Mouse (Mus musculus): ENCODE measurements around the gene B4gat1.

The B4gat1 gene

DNA sequence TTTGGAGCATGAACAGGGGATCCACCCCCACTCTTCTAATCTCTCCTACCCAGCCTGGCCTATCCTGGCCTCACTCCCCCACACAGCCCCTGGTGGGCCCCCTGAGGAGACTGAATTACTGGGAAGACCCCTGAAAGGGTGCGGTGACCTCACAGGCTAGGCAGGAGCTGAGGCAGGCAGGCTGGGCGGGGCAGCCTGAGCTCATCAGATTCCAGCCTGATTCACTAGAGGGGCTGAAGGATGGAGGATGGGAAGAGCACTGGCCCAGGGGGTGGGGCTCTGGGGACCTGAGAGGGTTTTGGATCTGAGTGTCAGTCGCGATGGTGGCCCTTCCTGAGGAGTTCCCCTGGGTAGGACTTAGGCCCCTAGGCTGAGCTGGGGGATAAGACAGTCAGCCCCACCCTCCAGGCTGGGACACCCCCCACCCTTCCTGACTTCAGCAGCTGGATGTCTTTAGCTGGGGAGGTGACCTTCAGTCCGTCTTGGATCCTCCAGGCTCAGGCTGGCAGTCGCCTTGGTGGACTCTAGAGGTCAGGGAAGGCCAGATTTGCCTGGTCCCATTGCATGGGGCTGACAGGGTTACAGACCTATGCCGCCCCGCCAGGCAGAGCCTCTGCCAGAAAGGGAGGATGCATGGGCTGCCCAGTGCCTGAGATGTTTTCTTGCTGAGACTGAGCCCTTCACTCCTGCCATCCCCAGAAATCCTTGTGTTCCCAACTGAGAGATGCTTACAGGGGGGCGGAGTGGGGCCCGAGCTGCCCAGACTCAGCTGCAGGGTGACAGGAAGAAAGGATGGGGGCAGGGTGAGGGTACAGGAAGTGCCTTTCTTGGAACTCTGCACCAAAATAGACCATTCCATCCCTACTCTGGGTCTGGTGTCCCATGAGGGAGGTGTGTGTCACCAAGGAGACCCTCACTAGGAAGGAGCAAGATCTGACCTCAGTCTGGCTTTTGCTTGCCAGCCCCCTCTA, 20.5 kb downstream of the B4gat1 start:
- DNase-seq (ENCODE audit: low read depth, low spot score) = no peak

GRCm38 (mm10) chr19:5060365-5061330, 22.0 kb downstream of the B4gat1 start:
- DNase-seq (ENCODE audit: low read depth, low spot score) = no peak

DNA sequence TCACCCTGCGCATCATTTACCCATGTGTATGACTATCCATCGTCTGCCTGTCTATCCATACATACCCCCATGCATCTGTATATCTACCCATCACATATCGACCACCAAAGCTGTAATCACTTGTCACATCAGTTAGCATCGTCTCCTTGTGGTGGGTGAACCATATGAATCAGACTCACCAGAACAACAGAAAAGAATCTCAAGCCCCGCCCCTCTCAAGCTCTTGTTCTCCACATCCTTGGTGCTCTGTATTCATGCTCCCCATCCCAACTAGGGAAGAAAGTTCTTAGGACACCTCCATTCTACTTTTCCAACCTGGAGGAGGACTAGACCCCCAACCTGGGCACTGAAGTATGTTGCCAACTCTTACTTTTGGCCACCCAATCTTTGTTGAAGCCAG, 23.4 kb downstream of the B4gat1 start:
- DNase-seq (ENCODE audit: low read depth, low spot score) = no peak

DNA sequence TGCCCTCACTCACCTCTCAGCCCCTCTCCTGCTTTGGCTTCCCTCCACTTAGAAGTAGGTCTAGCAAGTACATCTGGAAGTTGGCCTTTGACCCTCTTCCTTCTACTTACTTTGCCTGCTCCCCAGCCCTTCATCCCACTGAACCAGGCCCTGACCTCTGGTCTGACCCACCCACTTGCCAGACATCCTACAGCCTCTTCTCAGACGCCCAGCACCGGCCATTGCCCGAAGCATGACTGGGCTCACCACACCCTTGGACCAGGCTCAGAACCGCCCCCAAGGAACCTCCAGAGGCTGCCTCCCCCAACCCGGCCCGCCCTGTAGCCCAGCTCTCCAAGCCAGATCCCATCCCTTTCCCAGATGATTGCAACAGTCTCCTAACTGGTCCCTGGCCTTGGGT, 23.8 kb downstream of the B4gat1 start:
- DNase-seq (ENCODE audit: low read depth, low spot score) = no peak

DNA sequence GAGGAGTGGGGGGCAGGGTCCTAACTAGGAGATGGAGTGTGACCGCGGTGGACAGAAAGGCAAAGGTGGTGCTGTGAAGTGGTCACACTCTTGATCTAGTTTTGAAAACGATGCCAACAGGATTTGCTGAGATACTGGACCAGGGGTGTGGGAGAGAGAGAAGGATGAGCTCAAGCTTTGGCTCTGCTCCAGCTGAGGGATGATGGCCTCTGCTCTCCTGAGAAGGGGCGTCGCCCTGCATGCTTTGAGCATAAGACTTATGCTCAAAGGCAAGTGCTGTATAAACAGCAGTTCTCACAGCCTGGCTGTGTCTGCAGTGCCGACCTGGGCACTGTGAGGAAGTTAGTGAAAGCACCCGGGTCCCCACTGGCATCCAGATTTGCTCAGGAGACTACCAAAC, 26.5 kb downstream of the B4gat1 start:
- no peak for DNase-seq (ENCODE audit: low read depth, low spot score)

DNA sequence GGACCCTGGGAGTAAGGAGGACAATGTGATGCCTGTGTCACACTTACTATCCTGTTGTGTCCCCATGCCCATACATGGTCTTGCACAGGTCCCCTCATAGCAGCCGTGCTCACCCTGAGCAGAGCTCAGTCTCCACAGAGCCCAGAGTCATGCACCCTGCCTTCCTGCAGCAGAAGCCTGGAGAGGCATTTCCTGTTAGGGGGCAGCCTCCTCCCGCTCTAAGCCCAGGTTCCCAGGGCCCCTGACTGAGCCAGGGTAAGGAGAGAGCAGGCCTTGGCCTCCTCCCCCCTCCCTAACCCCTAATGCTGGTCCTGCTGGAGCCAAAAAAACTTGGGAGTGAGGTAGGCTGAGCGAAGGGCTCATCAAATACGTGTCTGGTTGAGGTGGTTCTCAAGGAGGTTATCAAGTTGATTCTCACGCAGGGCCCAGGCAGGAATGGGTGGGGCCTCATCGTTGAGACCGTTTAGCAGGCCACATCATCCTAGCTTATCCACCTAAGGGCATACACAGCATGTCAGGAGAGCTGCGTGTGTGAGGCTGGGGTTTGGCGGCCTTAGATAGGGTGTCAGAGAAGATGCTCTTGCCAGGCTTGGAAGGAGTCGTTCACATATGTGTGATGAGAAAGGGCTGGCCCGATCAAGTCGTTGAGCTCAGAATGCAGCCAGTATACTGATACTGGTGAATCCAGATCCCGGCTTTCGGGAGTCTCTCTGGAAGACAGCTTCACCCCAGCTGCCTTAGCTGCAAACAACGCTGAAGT, 28.6 kb downstream of the B4gat1 start:
- no peak for DNase-seq (ENCODE audit: low read depth, low spot score)

DNA sequence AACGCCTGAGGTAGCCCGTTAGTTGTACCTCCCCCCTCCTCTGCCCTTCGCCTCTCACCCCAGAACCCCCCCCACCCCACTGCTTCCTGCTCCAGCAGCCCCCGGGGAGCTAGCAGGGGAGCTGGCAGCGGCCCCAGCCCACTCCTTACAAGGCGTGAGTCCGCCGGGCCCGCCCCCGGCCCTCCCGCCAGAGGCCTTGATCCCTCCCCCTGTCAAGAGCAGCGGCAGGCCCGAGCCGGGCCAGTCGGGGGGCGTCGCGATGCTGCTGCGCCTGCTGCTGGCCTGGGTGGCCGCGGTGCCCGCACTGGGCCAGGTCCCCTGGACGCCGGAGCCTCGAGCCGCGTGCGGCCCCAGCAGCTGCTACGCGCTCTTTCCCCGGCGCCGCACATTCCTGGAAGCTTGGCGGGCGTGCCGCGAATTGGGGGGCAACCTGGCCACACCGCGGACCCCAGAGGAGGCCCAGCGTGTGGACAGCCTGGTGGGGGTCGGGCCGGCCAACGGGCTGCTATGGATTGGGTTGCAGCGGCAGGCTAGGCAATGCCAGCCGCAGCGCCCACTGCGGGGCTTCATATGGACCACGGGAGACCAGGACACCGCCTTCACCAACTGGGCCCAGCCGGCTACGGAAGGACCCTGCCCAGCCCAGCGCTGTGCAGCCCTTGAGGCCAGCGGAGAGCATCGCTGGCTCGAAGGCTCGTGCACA, 29.4 kb downstream of the B4gat1 start, which contains the start of gene Cd248:
Gene Cd248, plus strand, starts transcription at position 212 of the 703 bp plus-strand sequence.
- peak; percentile 68 for DNase-seq (ENCODE audit: low read depth, low spot score)

DNA sequence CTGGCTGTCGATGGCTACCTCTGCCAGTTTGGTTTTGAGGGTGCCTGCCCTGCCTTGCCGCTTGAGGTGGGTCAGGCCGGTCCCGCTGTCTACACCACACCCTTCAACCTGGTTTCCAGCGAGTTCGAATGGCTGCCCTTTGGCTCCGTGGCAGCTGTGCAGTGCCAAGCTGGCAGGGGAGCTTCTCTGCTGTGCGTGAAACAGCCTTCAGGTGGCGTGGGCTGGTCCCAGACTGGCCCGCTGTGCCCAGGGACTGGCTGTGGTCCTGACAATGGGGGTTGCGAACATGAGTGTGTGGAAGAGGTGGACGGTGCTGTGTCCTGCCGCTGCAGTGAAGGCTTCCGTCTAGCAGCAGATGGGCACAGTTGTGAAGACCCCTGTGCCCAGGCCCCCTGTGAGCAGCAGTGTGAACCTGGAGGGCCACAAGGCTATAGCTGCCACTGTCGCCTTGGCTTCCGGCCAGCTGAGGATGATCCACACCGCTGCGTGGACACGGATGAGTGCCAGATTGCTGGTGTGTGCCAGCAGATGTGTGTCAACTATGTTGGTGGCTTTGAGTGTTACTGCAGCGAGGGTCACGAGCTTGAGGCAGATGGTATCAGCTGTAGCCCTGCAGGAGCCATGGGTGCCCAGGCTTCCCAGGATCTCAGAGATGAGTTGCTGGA, 30.1 kb downstream of the B4gat1 start:
- no peak for DNase-seq (ENCODE audit: low read depth, low spot score)

GRCm38 (mm10) chr19:5069486-5069885, 30.9 kb downstream of the B4gat1 start:
- DNase-seq (ENCODE audit: low read depth, low spot score) = no peak

GRCm38 (mm10) chr19:5069978-5070377, 31.4 kb downstream of the B4gat1 start:
- DNase-seq (ENCODE audit: low read depth, low spot score) = no peak

DNA sequence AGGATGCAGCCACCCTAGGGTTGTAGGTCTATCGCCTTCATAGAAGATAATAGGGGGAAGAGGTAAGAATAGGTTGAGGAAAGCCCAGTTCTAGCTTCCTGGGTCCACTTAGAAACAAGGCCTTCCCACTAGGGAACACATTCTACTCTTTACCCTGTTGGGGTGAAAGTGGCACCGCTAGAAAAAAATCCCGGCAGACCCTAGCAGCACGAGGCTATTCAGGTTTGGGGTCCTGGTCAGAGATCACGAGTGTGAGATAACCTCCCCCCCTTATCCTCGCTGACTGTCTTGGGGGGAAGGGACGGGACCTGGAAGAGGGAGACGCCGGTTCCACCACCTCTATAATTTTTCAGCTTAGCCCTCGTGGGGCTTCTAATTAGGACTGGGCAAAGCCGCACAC, 32.5 kb downstream of the B4gat1 start:
- no peak for DNase-seq (ENCODE audit: low read depth, low spot score)

- DNase-seq (ENCODE audit: low read depth, low spot score) = peak; percentile 96
These were observed 33.1 kb downstream of the B4gat1 start for GRCm38 (mm10) chr19:5071545-5072369.

DNA sequence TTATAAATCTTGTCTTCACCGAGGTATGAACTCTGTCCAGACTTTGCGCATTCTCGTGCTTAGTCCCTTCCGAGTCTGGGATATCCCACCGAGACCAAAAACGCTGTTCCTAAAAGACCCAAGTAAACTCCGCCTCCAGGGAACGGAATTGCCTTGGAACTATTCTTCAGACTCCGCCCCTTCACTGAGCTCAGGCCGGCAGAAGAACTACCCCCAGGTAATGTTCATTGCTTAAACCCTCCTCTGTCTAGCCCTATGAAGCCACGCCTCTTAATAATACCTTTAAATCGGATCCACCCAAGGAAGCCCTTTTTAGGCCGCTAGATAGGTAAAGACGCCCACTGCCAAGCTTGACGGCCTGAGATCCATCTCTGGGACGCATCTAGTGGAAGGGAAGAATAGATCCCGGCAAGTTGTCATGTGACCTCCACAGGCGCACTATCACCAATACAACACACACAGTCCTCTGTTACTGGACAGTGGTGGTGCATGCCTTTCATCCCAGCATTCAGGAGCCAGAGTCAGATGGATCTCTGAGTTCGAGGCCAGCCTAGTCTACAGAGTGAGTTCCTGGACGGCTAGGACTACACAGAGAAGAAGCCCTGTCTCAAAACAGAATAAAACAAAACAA, 33.9 kb downstream of the B4gat1 start:
- peak; percentile 77 for DNase-seq (ENCODE audit: low read depth, low spot score)

DNA sequence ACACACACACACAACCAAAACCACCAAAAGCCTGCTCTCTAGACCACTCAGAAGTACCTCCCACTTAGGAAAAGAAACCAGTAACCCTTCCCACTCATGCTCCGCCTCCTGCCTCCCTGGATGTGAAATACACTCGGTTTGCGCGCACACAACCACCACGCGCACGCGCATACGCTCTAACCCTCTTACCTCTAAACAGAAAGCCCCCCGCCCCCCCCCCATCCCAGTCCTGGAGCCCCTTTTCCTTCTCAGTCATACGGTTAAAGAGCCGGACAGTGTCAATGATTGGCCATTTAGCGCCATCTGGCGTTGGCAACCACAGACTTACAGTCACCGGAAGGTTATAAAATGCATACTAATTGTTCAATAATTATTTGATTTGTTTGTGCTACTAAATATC, 34.4 kb downstream of the B4gat1 start:
- DNase-seq (ENCODE audit: low read depth, low spot score) = peak; percentile 81

- DNase-seq (ENCODE audit: low read depth, low spot score) = no peak
These were observed 34.9 kb downstream of the B4gat1 start for GRCm38 (mm10) chr19:5073518-5073917.

GRCm38 (mm10) chr19:5079279-5079678, 40.7 kb downstream of the B4gat1 start:
- DNase-seq (ENCODE audit: low read depth, low spot score) = no peak

- DNase-seq (ENCODE audit: low read depth, low spot score) = no peak
These were observed 43.4 kb downstream of the B4gat1 start for GRCm38 (mm10) chr19:5082005-5082404.

DNA sequence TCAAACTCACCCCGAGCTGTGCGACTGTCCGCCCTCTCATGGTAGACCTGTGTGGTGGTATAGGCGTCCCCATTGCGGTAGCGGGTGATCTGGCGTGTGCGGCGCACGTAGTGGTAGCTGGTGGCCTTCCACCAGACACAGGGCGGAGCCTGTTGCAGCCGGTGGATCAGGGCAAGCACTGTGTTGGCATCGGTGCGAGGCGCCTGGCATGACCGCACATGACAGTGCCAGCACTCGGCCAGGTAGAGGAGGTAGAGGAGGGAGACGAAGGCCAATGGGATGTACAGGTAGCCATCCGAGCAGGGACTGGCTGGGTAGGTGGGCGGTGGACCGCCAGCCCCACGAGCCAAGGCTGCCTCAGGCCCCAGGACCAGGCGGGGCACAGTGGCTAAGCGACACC, 44.0 kb downstream of the B4gat1 start:
- no peak for DNase-seq (ENCODE audit: low read depth, low spot score)
